Mouse (Mus musculus) hindbrain, embryonic 14.5 days (tissue): ENCODE data around the gene Hist2h4. TPM values are rescaled to one million over a fixed set of nuclear protein-coding genes. Genes with fewer than 3 reads are reported as not detected.
"Not testable (repeated sequence)": the region's sequence is repeated elsewhere in the genome, so short reads cannot be mapped to it uniquely, and the experiment has no call there.

Source experiments
- ATAC-seq: fragments of 200-750 bp; cut with Nextera tagmentation; 2 replicates; pipeline ENCODE4 v1.8.0; 2017; ENCODE audit warnings: moderate number of reproducible peaks, mild to moderate bottlenecking, moderate TSS enrichment, moderate library complexity; ENCODE audit not compliant: low FRiP score
- DNase-seq: peaks from one replicate; pipeline ENCODE4 v3.0.0-alpha.2; 2015; ENCODE audit warnings: low spot score
- H3K27ac ChIP-seq: fragments of 300-500 bp; sonication (generic); 2 replicates; pipeline ENCODE4 v1.5.1; 2014; ENCODE audit warnings: mild to moderate bottlenecking, moderate library complexity
- H3K27me3 ChIP-seq: fragments of 300-500 bp; sonication (generic); 2 replicates; pipeline ENCODE4 v1.6.1; 2014; ENCODE audit warnings: mild to moderate bottlenecking, low read length, mixed read lengths; ENCODE audit not compliant: control insufficient read depth, insufficient read depth
- H3K36me3 ChIP-seq: fragments of 300-500 bp; sonication (generic); replicated peaks from 2 replicates; pipeline ENCODE4 v1.6.1; 2014; ENCODE audit not compliant: control insufficient read depth, insufficient read depth
- H3K4me1 ChIP-seq: fragments of 300-500 bp; sonication (generic); replicated peaks from 2 replicates; pipeline ENCODE4 v1.6.1; 2014; ENCODE audit warnings: antibody characterized with exemption, low read length, mixed read lengths; ENCODE audit not compliant: control insufficient read depth, insufficient read depth
- H3K4me2 ChIP-seq: fragments of 300-500 bp; sonication (generic); replicated peaks from 2 replicates; pipeline ENCODE4 v1.6.1; 2014; ENCODE audit warnings: mild to moderate bottlenecking, moderate library complexity
- H3K4me3 ChIP-seq: fragments of 300-500 bp; sonication (generic); replicated peaks from 2 replicates; pipeline ENCODE4 v1.5.1; 2014; ENCODE audit warnings: mild to moderate bottlenecking, low read length
- H3K9ac ChIP-seq: fragments of 300-500 bp; sonication (generic); 2 replicates; pipeline ENCODE4 v1.6.1; 2014
- H3K9me3 ChIP-seq: fragments of 300-500 bp; sonication (generic); 2 replicates; pipeline ENCODE4 v1.6.1; 2016; ENCODE audit warnings: low read length; ENCODE audit not compliant: control insufficient read depth
- WGBS: fragments of 180-500 bp; shearing (Covaris S2); extraction: QIAGEN DNeasy Blood & Tissue Kit; methylation state at CpG from one replicate; pipeline ENCODE4 v1.1.7; 2014; 5-methylcytosine and 5-hydroxymethylcytosine counted together
- polyA plus RNA-seq: library from polyadenylated mRNA; unstranded; fragments of >200 nt; fragmentation: Nextera tagmentation; extraction: Ambion mirVana; gene quantifications from 2 replicates; pipeline ENCODE4 v1.2.1, GENCODE M21; 2014

The Hist2h4 gene
- polyA plus RNA-seq, 1 experiment from 2014 or later, result 6.0 TPM

DNA sequence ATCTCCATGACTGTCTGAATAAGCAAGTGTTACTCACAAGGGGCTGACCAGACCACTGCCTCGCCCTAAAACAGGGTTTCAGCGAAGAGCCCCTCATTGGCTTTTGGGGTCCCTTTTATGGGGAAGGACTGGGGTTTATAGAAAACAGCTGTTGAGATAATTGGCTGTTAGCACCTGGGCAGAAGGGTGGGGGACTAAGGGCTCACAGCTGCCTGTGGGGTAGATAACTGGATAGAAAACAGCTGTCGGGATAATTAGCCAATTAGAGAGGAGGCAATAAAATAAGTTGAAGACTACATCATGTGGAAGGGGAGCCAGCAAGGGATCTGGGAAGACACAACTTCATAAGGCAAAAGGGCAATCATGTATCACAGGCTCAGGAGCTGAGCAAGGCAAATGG, 12.2 kb downstream of the Hist2h4 start:
- ATAC-seq (no peak), DNase-seq (no peak)
- H3K27ac ChIP-seq, result no peak overlapping the region
- no peak overlapping the region for H3K9ac ChIP-seq
- H3K4me1 ChIP-seq, result 0 out of 2 replicates have a peak, but pooled peaks cover 5% of the 10 kb centered on the region
- H3K36me3 ChIP-seq, result no peaks in the 10 kb centered on the region
- no peak overlapping the region for H3K4me2 ChIP-seq
- H3K4me3 ChIP-seq, result no peak overlapping the region
- no peaks in the 10 kb centered on the region for H3K27me3 ChIP-seq
- WGBS, result 89% methylated on average over 3 of the region's 3 CpGs
- H3K9me3 ChIP-seq, result no peaks in the 10 kb centered on the region

DNA sequence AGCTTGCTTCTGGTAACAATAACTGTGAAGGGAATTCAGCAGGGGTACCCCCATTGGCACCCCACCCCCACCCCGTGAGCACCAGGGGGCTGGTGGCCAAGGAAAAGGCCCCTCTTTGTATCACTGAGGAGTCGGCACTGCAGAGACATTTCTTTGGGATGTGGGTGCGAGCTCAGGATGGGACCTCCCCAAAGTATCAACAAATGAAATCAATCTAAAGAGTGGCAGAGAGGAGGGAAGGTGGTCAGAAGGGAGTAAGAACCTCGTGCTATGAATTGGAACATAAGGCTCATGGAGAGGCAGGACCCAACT, 14.1 kb downstream of the Hist2h4 start:
- WGBS, result 55% methylated on average over 4 of the region's 4 CpGs
- no peak overlapping the region for H3K27ac ChIP-seq
- H3K36me3 ChIP-seq, result no peaks in the 10 kb centered on the region
- peaks cover 14% of the 10 kb centered on the region; the same call in 1 of the 2 replicates for H3K4me1 ChIP-seq
- no peak for ATAC-seq
- H3K4me3 ChIP-seq, result no peak overlapping the region
- H3K9ac ChIP-seq, result no peak overlapping the region
- DNase-seq, result no peak
- H3K9me3 ChIP-seq, result no peaks in the 10 kb centered on the region
- H3K4me2 ChIP-seq, result no peak overlapping the region; the same call in 1 of the 2 replicates
- H3K27me3 ChIP-seq, result no peaks in the 10 kb centered on the region

DNA sequence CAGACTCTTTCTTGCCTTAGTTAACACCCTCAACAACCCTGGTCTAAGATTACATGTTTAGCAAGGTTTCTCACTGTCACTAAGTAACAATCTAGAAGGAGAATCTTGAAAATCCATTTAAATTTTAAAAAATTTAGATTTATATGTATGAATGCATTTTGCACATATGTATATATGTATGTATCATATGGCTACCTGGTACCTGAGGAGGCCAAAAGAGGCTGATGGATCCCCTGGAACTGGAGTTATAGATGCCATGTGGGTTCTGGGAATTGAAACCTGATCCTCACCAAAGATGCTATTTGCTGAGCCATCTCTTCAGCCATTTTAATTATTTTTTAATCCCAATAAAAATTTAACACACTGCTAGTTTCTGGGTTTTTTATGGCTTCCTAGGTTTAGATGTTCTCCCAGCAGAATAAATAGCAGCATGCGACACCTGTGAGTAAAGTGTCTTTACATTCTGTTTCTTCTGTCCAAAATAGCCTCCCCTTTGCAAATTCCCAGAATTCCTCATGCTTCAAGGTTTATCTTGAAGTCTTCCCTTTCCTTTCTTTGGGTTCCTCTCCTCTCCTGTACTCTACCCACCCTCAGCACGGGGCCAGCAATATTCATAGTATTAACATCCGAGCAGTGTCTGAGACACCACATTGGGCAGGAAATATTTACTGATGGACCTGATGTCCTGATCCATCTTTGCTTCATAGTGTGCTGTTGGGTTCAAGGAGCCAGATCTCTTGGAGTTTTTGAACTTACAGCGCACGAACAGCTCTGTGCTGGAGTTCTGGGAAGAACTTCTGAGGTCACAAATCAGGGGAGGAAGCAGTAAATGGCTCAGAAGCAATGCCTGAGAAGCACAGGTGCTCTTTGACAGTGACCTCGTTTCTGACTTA, 14.7 kb downstream of the Hist2h4 start:
- peak overlapping the region; percentile 36 for H3K4me2 ChIP-seq

DNA sequence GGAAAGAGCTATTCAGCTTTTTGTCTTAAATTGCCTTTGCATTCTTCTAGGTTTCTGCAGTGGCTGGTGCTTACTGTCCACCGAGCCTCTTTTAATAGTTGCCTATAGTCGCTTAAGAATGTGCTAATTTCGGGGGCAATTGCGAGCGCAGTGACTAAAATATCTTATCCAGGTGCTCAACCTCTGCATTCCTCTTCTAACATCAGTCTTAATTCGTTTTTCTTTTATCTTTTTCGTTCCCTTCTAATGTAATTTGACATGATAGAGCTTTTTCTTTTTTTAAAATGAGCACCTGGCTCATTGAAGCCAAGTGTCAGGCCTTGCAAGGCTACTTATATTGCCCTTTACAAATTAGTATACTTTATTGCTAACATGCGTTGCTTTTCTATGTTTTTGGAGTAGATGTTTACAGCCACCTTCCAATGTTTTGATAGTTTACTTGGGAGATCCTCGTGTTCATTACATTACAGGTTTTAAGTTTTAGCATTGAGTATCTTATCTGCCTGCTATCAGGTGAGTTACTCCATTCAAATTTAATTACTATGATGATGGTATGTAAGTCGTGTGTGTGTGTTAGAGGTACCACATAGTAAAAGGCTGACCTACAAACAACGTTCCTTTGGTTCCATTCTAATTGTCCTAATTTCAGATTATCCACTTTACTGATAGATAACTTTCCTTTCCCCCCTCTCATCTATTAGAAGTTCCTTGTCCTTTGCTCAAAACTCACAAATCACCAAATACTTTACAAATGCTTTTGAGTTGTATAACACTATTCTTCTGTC, 15.6 kb downstream of the Hist2h4 start:
- Histone ChIP-seq H3K4me3 (peak overlapping the region; percentile 20), H3K27ac (no peak overlapping the region), H3K27me3 (no peaks in the 10 kb centered on the region), H3K4me1 (peaks cover 15% of the 10 kb centered on the region; the same call in 1 of the 2 replicates), H3K4me2 (peak overlapping the region; percentile 36), H3K36me3 (no peaks in the 10 kb centered on the region), H3K9ac (peak overlapping the region; percentile 40), H3K9me3 (no peaks in the 10 kb centered on the region)
- ATAC-seq, result no peak
- 4% methylated on average over 11 of the region's 11 CpGs for WGBS
- no peak for DNase-seq

More for the DNA sequence above, 14.7 kb downstream of the Hist2h4 start:
- H3K9me3 ChIP-seq, result no peaks in the 10 kb centered on the region
- H3K27ac ChIP-seq, result no peak overlapping the region
- peak overlapping the region; percentile 40; the same call in 1 of the 2 replicates for H3K9ac ChIP-seq
- H3K27me3 ChIP-seq, result no peaks in the 10 kb centered on the region
- no peak for ATAC-seq
- no peak for DNase-seq
- WGBS, result 51% methylated on average over 6 of the region's 6 CpGs
- no peaks in the 10 kb centered on the region for H3K36me3 ChIP-seq
- no peak overlapping the region for H3K4me3 ChIP-seq
- peaks cover 15% of the 10 kb centered on the region; the same call in 1 of the 2 replicates for H3K4me1 ChIP-seq

DNA sequence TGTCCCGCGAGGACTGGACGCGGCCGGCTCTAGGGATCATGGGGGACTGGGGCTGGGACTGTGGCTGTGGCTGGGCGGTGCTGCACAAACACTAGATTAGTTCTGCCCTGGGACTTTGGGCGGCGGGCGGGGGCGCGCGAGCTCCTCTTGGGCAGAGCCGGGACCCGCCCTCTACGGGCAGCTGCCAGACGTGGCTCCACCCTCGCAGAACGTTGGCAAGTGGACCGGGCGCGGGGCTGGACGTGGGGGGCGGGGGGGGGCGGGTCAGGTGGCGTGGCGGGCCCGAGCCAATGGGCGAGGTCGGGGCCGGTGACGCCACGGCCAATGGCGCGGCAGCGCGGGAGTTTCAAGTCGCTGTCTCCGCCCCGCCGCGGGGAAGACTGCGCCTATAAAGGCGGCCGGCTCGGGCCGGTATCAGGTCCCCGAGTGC, 16.7 kb downstream of the Hist2h4 start, which contains the start of gene Hist2h3c1:
Gene Hist2h3c1, plus strand, starts transcription at position 259 of the 430 bp plus-strand sequence.
- ATAC-seq, result peak; percentile 90
- peak within 1 kb of the TSS; percentile 40 for H3K9ac ChIP-seq

DNA sequence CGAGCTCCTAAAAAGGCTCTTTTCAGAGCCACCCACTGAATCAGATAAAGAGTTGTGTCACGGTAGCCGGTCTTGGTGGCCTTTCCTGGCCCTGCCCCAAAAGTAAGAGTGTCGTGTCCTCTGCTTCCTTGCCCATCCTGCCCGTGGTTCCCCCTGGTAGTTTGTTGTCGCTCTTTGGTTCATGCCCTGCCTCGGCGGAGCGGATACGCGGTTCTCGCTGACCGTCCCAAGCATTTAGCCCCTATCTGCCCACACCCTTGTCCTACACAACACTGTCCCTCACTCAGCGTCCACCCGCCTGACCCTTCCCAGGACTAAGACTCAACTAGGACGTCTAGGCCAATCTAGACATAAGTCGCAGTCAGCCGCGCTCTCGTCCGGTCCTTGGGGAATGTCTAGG, 17.1 kb downstream of the Hist2h4 start:
- H3K27me3 ChIP-seq, DNase-seq, ATAC-seq, H3K9ac ChIP-seq, H3K36me3 ChIP-seq, H3K9me3 ChIP-seq: not testable (repeated sequence)
- Histone ChIP-seq H3K4me2 (peak overlapping the region; percentile 46), H3K27ac (0 out of 2 replicates have a peak overlapping the region, but pooled peaks have one; percentile 47), H3K4me1 (peaks cover 15% of the 10 kb centered on the region; the same call in 1 of the 2 replicates), H3K4me3 (peak overlapping the region; percentile 28)
- 0% methylated on average over 10 of the region's 21 CpGs for WGBS

More for the DNA sequence above, 16.7 kb downstream of the Hist2h4 start, which contains the start of gene Hist2h3c1:
- not testable (repeated sequence) for H3K36me3 ChIP-seq, H3K9me3 ChIP-seq, DNase-seq, H3K27me3 ChIP-seq
- H3K27ac ChIP-seq, result 0 out of 2 replicates have a peak within 1 kb of the TSS, but pooled peaks have one; percentile 47
- H3K4me1 ChIP-seq, result peaks cover 15% of the 10 kb centered on the region; the same call in 1 of the 2 replicates
- no CpG with 5 or more reads among the region's 47 CpGs for WGBS
- peak within 1 kb of the TSS; percentile 46 for H3K4me2 ChIP-seq
- peak within 1 kb of the TSS; percentile 28 for H3K4me3 ChIP-seq

DNA sequence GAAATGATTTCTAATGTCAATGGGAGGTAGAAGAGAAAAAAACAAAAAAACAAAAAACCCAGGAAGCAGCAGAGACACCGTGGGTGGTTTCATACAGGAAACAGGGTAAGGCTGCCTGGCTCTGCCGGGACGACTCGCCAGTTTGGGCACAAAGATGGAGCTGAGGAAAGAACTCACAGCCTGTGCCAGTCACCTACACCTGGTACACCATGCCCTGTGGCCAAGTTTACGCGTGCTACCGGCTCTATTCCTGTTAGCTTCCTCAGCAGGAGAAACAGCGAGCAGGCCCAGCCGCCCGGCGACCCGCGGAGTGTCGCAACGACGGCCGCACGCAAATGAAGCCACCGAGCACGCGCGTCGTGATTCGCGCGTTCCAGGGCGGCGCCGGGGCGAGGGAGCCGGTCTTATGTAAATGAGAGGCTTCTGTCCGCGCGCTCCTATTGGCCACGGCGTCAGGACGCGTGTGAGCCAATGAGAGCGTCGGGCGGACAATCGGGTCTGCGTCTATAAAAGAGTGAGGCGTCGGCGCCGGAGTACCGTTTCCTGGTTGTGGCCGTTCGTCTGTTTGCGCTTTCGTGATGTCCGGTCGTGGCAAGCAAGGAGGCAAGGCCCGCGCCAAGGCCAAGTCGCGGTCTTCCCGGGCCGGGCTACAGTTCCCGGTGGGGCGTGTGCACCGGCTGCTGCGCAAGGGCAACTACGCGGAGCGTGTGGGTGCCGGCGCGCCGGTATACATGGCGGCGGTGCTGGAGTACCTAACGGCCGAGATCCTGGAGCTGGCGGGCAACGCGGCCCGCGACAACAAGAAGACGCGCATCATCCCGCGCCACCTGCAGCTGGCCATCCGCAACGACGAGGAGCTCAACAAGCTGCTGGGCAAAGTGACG, 17.9 kb downstream of the Hist2h4 start, which contains the start of gene Hist2h2aa1:
Gene Hist2h2aa1, plus strand, starts transcription at position 495 of the 884 bp plus-strand sequence.
- DNase-seq, result peak; percentile 67
- 1% methylated on average over 31 of the region's 88 CpGs for WGBS
- H3K36me3 ChIP-seq, H3K9me3 ChIP-seq, H3K27me3 ChIP-seq: not testable (repeated sequence)
- Histone ChIP-seq H3K4me3 (peak within 1 kb of the TSS; percentile 44), H3K4me1 (peaks cover 19% of the 10 kb centered on the region; the same call in 1 of the 2 replicates), H3K4me2 (peak within 1 kb of the TSS; percentile 80), H3K27ac (peak within 1 kb of the TSS; percentile 95), H3K9ac (peak within 1 kb of the TSS; percentile 80)
- ATAC-seq, result peak; percentile 93

DNA sequence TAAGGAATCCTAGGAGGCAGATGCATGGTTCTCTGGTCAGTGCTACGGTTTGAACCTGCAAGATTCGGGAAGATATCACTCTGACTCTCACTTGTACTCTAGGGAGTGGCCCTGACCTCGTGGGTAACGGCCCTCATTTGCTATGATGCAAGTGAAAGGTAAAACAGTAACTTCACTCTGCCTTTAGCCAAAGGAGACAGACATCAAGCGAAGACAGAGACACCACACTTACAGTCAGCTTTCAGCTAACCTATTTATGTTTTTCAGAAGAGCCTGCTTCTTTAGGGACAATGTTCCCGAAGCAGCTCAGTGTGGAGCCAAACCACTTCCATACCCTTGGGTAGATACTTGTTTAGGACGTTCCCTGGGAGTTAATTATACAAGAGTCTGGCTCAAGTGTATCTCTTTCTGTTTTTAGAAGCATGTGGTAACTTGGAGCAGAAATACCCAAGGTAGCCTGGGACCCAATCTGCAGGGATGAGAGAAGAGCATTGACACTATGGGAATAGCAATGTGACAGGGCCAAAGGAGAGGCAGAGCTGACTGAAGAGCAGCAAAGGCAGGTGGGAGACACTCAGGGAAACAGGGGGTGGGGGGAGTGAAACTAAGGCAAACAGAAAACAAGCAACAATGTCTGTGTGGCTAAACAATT, 19.1 kb downstream of the Hist2h4 start:
- peak overlapping the region; percentile 80 for H3K4me2 ChIP-seq
- no peaks in the 10 kb centered on the region for H3K9me3 ChIP-seq
- WGBS, result 88% methylated on average over 7 of the region's 7 CpGs
- peak overlapping the region; percentile 95 for H3K27ac ChIP-seq
- H3K4me1 ChIP-seq, result peaks cover 19% of the 10 kb centered on the region; the same call in 1 of the 2 replicates
- H3K9ac ChIP-seq, result peak overlapping the region; percentile 80; the same call in 1 of the 2 replicates
- ATAC-seq (no peak), DNase-seq (no peak)
- no peaks in the 10 kb centered on the region for H3K36me3 ChIP-seq
- no peaks in the 10 kb centered on the region for H3K27me3 ChIP-seq
- H3K4me3 ChIP-seq, result peak overlapping the region; percentile 44
